Mouse (Mus musculus) left cerebral cortex, adult 6 months (tissue): ENCODE results near the gene Ndufs6. TPM values are rescaled to one million over a fixed set of nuclear protein-coding genes. Genes with fewer than 3 reads are reported as not detected.

ENCODE experiments used
- long read RNA-seq, 2 experiments: library from polyadenylated mRNA; unstranded; transcript quantifications; one replicate each; pipeline ENCODE4 v2.0.0; 2019 to 2020
- polyA plus RNA-seq: library from polyadenylated mRNA; unstranded; fragments of <200 nt; fragmentation: Nextera tagmentation; gene quantifications from 2 replicates; pipeline ENCODE4 v1.2.3, GENCODE M21; 2021

Ndufs6 gene
- 403 and 449 TPM in 2 replicates for polyA plus RNA-seq
- long read RNA-seq, experiment 1, transcript Ndufs6-201 (4 exons, 568 nt) = major isoform, 24 of 32 reads
- long read RNA-seq, experiment 1, partial matches to known transcripts = 2 of 32 reads
- long read RNA-seq, experiment 1, other reads (novel, unspliced or antisense) = 2 of 32 reads
- long read RNA-seq, experiment 2, transcript Ndufs6-202 (4 exons, 534 nt) = minor isoform, 15 of 207 reads
- long read RNA-seq, experiment 2, transcript Ndufs6-201 (4 exons, 568 nt) = major isoform, 186 of 207 reads
- long read RNA-seq, experiment 2, partial matches to known transcripts = 2 of 207 reads
- long read RNA-seq, experiment 2, other reads (novel, unspliced or antisense) = 4 of 207 reads

GRCm38 (mm10) chr13:73327827-73328698, at the start of gene Ndufs6, which contains the start of gene Mrpl36:
Gene Ndufs6 (minus strand): TSS chr13:73328542.
Gene Mrpl36 (plus strand): TSS chr13:73328513.

Other genes with a start within 250 kb of the Ndufs6 start
- gene Irx4, start 68.1 kb downstream of the Ndufs6 start, polyA plus RNA-seq = not detected in 2 replicates
- gene Mrpl36, start within 50 bp of the Ndufs6 start, polyA plus RNA-seq = 113 and 118 TPM in 2 replicates
- 13.5 and 22.2 TPM in 2 replicates for gene Lpcat1, start 138.7 kb upstream of the Ndufs6 start, polyA plus RNA-seq
- gene Slc6a3, start 208.2 kb upstream of the Ndufs6 start, polyA plus RNA-seq = 0.04 and 0.07 TPM in 2 replicates